Mouse (Mus musculus): Measurements from ENCODE around the gene Hunk. TPM values are rescaled to one million over a fixed set of nuclear protein-coding genes. Genes with fewer than 3 reads are reported as not detected.

Hunk gene
- polyA plus RNA-seq, 1 experiment from 2014 or later = 23.0 TPM

- peaks cover 26% of the 10 kb centered on the region for H3K4me1 ChIP-seq
- H3K27me3 ChIP-seq (ENCODE audit: low read depth, poor library complexity, severe bottlenecking) = no peaks in the 10 kb centered on the region
- 60% methylated on average over 11 of the region's 11 CpGs for WGBS
- H3K4me3 ChIP-seq = no peak overlapping the region
- peaks cover 83% of the 10 kb centered on the region for H3K36me3 ChIP-seq
- DNase-seq (ENCODE audit: low spot score) = no peak
- no peaks in the 10 kb centered on the region for H3K9me3 ChIP-seq (replicated peaks)
- H3K27ac ChIP-seq = no peak overlapping the region
Measured at GRCm38 (mm10) chr16:90461304-90461905, 75.6 kb downstream of the Hunk start.

- peaks cover 26% of the 10 kb centered on the region for H3K4me1 ChIP-seq
- no peak overlapping the region for H3K4me3 ChIP-seq
- H3K27ac ChIP-seq = no peak overlapping the region
- DNase-seq (ENCODE audit: low spot score) = no peak
- H3K9me3 ChIP-seq (replicated peaks) = no peaks in the 10 kb centered on the region
- H3K36me3 ChIP-seq = peaks cover 83% of the 10 kb centered on the region
- WGBS = 71% methylated on average over 11 of the region's 11 CpGs
- no peaks in the 10 kb centered on the region for H3K27me3 ChIP-seq (ENCODE audit: low read depth, poor library complexity, severe bottlenecking)
Measured at GRCm38 (mm10) chr16:90462728-90463275, 77.0 kb downstream of the Hunk start.

GRCm38 (mm10) chr16:90465154-90465553, 79.3 kb downstream of the Hunk start:
- WGBS = 97% methylated on average over 5 of the region's 5 CpGs
- no peak overlapping the region for H3K27ac ChIP-seq
- no peak overlapping the region for H3K4me3 ChIP-seq
- DNase-seq (ENCODE audit: low spot score) = no peak
- no peaks in the 10 kb centered on the region for H3K27me3 ChIP-seq (ENCODE audit: low read depth, poor library complexity, severe bottlenecking)
- H3K9me3 ChIP-seq (replicated peaks) = no peaks in the 10 kb centered on the region
- H3K4me1 ChIP-seq = peaks cover 19% of the 10 kb centered on the region
- H3K36me3 ChIP-seq = peaks cover 88% of the 10 kb centered on the region

- H3K27me3 ChIP-seq (ENCODE audit: low read depth, poor library complexity, severe bottlenecking) = no peaks in the 10 kb centered on the region
- no peak overlapping the region for H3K4me3 ChIP-seq
- H3K4me1 ChIP-seq = no peaks in the 10 kb centered on the region
- peaks cover 99% of the 10 kb centered on the region for H3K36me3 ChIP-seq
- H3K27ac ChIP-seq = no peak overlapping the region; the same call in 1 of the 2 replicates
- WGBS = 81% methylated on average over 5 of the region's 5 CpGs
- no peak for DNase-seq (ENCODE audit: low spot score)
- H3K9me3 ChIP-seq (replicated peaks) = no peaks in the 10 kb centered on the region
Measured at GRCm38 (mm10) chr16:90468286-90468685, 82.5 kb downstream of the Hunk start.

- 93% methylated on average over 16 of the region's 16 CpGs for WGBS
- no peak overlapping the region for H3K4me3 ChIP-seq
- no peaks in the 10 kb centered on the region; the same call in 1 of the 2 replicates for H3K9me3 ChIP-seq (replicated peaks)
- H3K27me3 ChIP-seq (ENCODE audit: low read depth, poor library complexity, severe bottlenecking) = no peaks in the 10 kb centered on the region
- H3K4me1 ChIP-seq = no peaks in the 10 kb centered on the region
- H3K36me3 ChIP-seq = peaks cover 100% of the 10 kb centered on the region
- no peak overlapping the region for H3K27ac ChIP-seq
- no peak for DNase-seq (ENCODE audit: low spot score)
Measured at GRCm38 (mm10) chr16:90475701-90476229, 90.0 kb downstream of the Hunk start.

- no peaks in the 10 kb centered on the region for H3K4me1 ChIP-seq
- no peaks in the 10 kb centered on the region for H3K27me3 ChIP-seq (ENCODE audit: low read depth, poor library complexity, severe bottlenecking)
- DNase-seq (ENCODE audit: low spot score) = no peak
- H3K9me3 ChIP-seq (replicated peaks) = no peaks in the 10 kb centered on the region
- 92% methylated on average over 5 of the region's 5 CpGs for WGBS
- H3K4me3 ChIP-seq = no peak overlapping the region
- peaks cover 100% of the 10 kb centered on the region for H3K36me3 ChIP-seq
- no peak overlapping the region for H3K27ac ChIP-seq
Measured at GRCm38 (mm10) chr16:90481612-90482011, 95.8 kb downstream of the Hunk start.

- Histone ChIP-seq H3K36me3 (peaks cover 100% of the 10 kb centered on the region), H3K9me3 (replicated peaks) (no peaks in the 10 kb centered on the region), H3K27ac (no peak overlapping the region), H3K27me3 (ENCODE audit: low read depth, poor library complexity, severe bottlenecking) (no peaks in the 10 kb centered on the region), H3K4me1 (no peaks in the 10 kb centered on the region), H3K4me3 (no peak overlapping the region)
- no peak for DNase-seq (ENCODE audit: low spot score)
- WGBS = 93% methylated on average over 6 of the region's 6 CpGs
Measured at GRCm38 (mm10) chr16:90483341-90483740, 97.5 kb downstream of the Hunk start.

GRCm38 (mm10) chr16:90485125-90485524, 99.3 kb downstream of the Hunk start:
- WGBS = 96% methylated on average over 7 of the region's 7 CpGs
- Histone ChIP-seq H3K9me3 (replicated peaks) (no peaks in the 10 kb centered on the region), H3K4me3 (no peak overlapping the region), H3K36me3 (peaks cover 100% of the 10 kb centered on the region), H3K27me3 (ENCODE audit: low read depth, poor library complexity, severe bottlenecking) (no peaks in the 10 kb centered on the region), H3K4me1 (peaks cover 3% of the 10 kb centered on the region; the same call in 1 of the 2 replicates), H3K27ac (no peak overlapping the region)
- no peak for DNase-seq (ENCODE audit: low spot score)

- H3K9me3 ChIP-seq (replicated peaks) = no peaks in the 10 kb centered on the region
- WGBS = 93% methylated on average over 4 of the region's 4 CpGs
- peaks cover 97% of the 10 kb centered on the region for H3K36me3 ChIP-seq
- no peak overlapping the region for H3K4me3 ChIP-seq
- H3K27ac ChIP-seq = no peak overlapping the region
- no peaks in the 10 kb centered on the region for H3K27me3 ChIP-seq (ENCODE audit: low read depth, poor library complexity, severe bottlenecking)
- no peak for DNase-seq (ENCODE audit: low spot score)
- H3K4me1 ChIP-seq = peaks cover 5% of the 10 kb centered on the region; the same call in 1 of the 2 replicates
Measured at GRCm38 (mm10) chr16:90485599-90485998, 99.8 kb downstream of the Hunk start.

- DNase-seq (ENCODE audit: low spot score) = no peak
- H3K4me3 ChIP-seq = no peak overlapping the region
Measured at GRCm38 (mm10) chr16:90490066-90490465, 104.3 kb downstream of the Hunk start.

GRCm38 (mm10) chr16:90491898-90492499, 106.2 kb downstream of the Hunk start:
- Histone ChIP-seq H3K9me3 (replicated peaks) (no peaks in the 10 kb centered on the region), H3K27me3 (ENCODE audit: low read depth, poor library complexity, severe bottlenecking) (no peaks in the 10 kb centered on the region), H3K27ac (peak overlapping the region; percentile 50; the same call in 1 of the 2 replicates), H3K36me3 (peaks cover 86% of the 10 kb centered on the region), H3K4me1 (peaks cover 29% of the 10 kb centered on the region), H3K4me3 (no peak overlapping the region)
- WGBS = 55% methylated on average over 5 of the region's 5 CpGs
- DNase-seq (ENCODE audit: low spot score) = peak; percentile 46

More at GRCm38 (mm10) chr16:90490066-90490465, 104.3 kb downstream of the Hunk start:
- H3K4me1 ChIP-seq = peaks cover 21% of the 10 kb centered on the region
- no peak overlapping the region for H3K27ac ChIP-seq
- H3K9me3 ChIP-seq (replicated peaks) = no peaks in the 10 kb centered on the region
- H3K36me3 ChIP-seq = peaks cover 89% of the 10 kb centered on the region
- H3K27me3 ChIP-seq (ENCODE audit: low read depth, poor library complexity, severe bottlenecking) = no peaks in the 10 kb centered on the region
- 95% methylated on average over 4 of the region's 4 CpGs for WGBS

GRCm38 (mm10) chr16:90496930-90497329, 111.1 kb downstream of the Hunk start:
- Histone ChIP-seq H3K4me3 (no peak overlapping the region), H3K27me3 (ENCODE audit: low read depth, poor library complexity, severe bottlenecking) (no peaks in the 10 kb centered on the region), H3K9me3 (replicated peaks) (no peaks in the 10 kb centered on the region), H3K4me1 (peaks cover 14% of the 10 kb centered on the region), H3K27ac (0 out of 2 replicates have a peak overlapping the region, but pooled peaks have one; percentile 28), H3K36me3 (peaks cover 91% of the 10 kb centered on the region)
- DNase-seq (ENCODE audit: low spot score) = no peak
- WGBS = 38% methylated on average over 11 of the region's 11 CpGs
